Mouse (Mus musculus) cerebellum, adult 2 months (tissue): Measurements from ENCODE around the gene Tgfbr3.

Experiments used
- CTCF ChIP-seq: fragments of 200-500 bp; IDR thresholded peaks from 2 replicates; pipeline ENCODE4 v1.5.1; 2011; ENCODE audit warnings: low read depth, mild to moderate bottlenecking, control low read depth, low read length, moderate library complexity, borderline replicate concordance; ENCODE audit not compliant: insufficient read depth
- POLR2A ChIP-seq: fragments of 200-500 bp; IDR thresholded peaks from 2 replicates; pipeline ENCODE4 v1.6.1; 2011; ENCODE audit warnings: low read length, control low read depth, borderline replicate concordance; ENCODE audit not compliant: insufficient read depth

DNA sequence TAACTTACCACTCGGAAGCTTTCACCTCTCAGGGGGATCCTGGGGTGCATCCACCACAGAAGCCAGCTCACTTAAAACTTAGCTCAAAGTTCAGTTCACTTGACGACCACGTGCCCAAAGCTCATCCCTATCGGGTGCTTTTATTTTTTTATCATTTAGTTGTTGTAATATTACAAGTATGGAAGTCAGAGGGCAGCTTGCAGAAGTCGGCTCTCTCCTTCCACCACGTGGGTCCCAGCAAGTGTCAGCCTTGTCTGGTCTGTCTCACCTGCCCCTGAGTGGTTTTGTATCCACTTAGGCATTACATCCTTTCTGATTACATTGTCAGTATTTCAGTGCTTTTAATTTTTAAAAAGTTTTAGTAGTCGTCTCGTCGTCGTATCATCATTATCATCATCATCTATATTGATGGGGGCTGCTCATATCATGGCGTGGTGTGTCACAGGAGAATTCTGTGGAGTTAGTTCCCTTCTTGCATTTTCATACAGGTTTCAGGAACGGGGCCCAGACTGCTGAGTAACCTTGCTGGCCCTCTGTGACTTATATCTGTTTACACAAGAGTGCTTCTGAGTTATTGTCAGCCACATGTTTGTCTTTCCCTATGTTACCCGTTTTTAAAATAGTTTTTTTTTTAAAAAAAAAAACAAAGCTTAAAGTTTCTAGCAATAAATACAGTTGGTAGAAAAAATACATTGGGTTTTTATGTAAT is 14.8 kb upstream of the Tgfbr3 start:
- no peak for TF ChIP-seq CTCF
- no peak for TF ChIP-seq POLR2A
